Mouse (Mus musculus): Measurements from ENCODE around the gene Gimap3.

DNA sequence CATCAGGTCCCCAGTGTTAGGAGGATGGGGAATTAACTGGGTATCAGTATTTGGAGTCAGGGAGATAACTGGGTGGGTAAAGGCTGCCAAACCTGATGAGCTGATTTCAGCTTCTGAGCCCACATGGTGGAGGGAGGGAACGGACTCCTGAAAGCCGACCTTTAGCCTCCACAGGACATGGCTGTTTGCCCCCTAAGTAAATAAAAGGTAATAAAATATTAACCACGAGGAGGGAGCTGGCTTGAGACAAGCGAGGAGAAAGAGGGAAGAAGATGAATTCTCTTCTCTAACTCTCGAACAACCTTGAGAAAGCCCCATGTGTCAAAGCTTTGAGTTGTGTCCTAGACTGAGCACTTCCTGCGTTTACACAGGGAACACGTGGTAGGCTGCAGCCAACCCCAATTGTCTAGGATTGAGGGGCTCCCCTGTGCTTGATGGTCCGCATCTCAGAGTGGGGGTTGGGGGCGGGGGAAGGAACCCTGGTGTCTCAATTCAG is 28.9 kb downstream of the Gimap3 start:
- TF ChIP-seq CTCF (IDR thresholded peaks at IDR 0.05; ENCODE audit: low read depth, low read length) (no peak), EP300 (IDR thresholded peaks at IDR 0.05; ENCODE audit: insufficient read depth, low read depth, low read length) (no peak), POLR2A (IDR thresholded peaks at IDR 0.05; ENCODE audit: insufficient read depth, low read length) (no peak)
